Mouse (Mus musculus) liver, adult 2 months (tissue): Measurements from ENCODE around the gene Cdkal1.

ENCODE experiments used
- CTCF ChIP-seq: fragments of 200-500 bp; IDR thresholded peaks from 2 replicates; pipeline ENCODE4 v1.5.1; 2011; ENCODE audit warnings: low read depth, low read length, control low read depth
- POLR2A ChIP-seq: fragments of 200-500 bp; IDR thresholded peaks from 2 replicates; pipeline ENCODE4 v1.6.1; 2011; ENCODE audit warnings: low read length, control low read depth; ENCODE audit not compliant: insufficient read depth; ENCODE audit errors: extremely low read depth

DNA sequence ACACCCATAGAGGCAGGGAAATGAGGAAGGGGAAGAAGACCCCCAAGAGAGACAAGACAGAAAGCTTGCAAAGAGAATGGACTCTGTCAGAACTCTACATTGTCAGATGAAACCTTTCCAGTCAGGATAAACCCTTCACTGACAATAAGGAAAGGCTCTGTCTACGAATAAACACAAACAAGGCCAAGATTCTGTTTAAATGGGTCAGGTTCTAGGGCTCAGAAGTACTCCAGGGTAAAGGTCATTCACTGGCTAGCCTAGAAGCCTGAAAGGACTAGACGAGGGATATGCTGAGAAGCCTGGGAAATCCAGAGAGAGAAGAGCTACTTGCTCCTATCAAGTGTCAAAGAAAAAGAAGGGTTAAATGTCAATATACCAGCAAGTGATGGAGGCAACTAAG is 255.8 kb downstream of the Cdkal1 start:
- no peak for TF ChIP-seq CTCF
- no peak for TF ChIP-seq POLR2A
